Mouse (Mus musculus) lung, embryonic 15.5 days (tissue): ENCODE data around the gene B3gnt3. TPM values are rescaled to one million over a fixed set of nuclear protein-coding genes. Genes with fewer than 3 reads are reported as not detected.

Experiments used
- ATAC-seq: fragments of 200-750 bp; cut with Nextera tagmentation; 2 replicates; pipeline ENCODE4 v1.8.0; 2017; ENCODE audit warnings: moderate number of reproducible peaks, borderline replicate concordance; ENCODE audit not compliant: low FRiP score, low TSS enrichment; ENCODE audit errors: extremely low read depth
- H3K27ac ChIP-seq: fragments of 300-500 bp; sonication (generic); 2 replicates; pipeline ENCODE4 v1.5.1; 2015; ENCODE audit warnings: moderate library complexity, mild to moderate bottlenecking, inconsistent platforms
- H3K27me3 ChIP-seq: fragments of 300-500 bp; sonication (generic); 2 replicates; pipeline ENCODE4 v1.6.1; 2015; ENCODE audit warnings: inconsistent platforms
- H3K36me3 ChIP-seq: fragments of 300-500 bp; sonication (generic); 2 replicates; pipeline ENCODE4 v1.6.1; 2015; ENCODE audit warnings: inconsistent platforms
- H3K4me1 ChIP-seq: fragments of 300-500 bp; sonication (generic); 2 replicates; pipeline ENCODE4 v1.6.1; 2015; ENCODE audit warnings: inconsistent platforms
- H3K4me2 ChIP-seq: fragments of 300-500 bp; sonication (generic); 2 replicates; pipeline ENCODE4 v1.6.1; 2015; ENCODE audit warnings: inconsistent platforms, mild to moderate bottlenecking, moderate library complexity
- H3K4me3 ChIP-seq: fragments of 300-500 bp; sonication (generic); 2 replicates; pipeline ENCODE4 v1.5.1; 2015; ENCODE audit warnings: mild to moderate bottlenecking, inconsistent platforms
- H3K9ac ChIP-seq: fragments of 300-500 bp; sonication (generic); 2 replicates; pipeline ENCODE4 v1.6.1; 2015; ENCODE audit warnings: inconsistent platforms
- H3K9me3 ChIP-seq: fragments of 300-500 bp; sonication (generic); 2 replicates; pipeline ENCODE4 v1.6.1; 2016; ENCODE audit warnings: inconsistent platforms
- WGBS: fragments of 180-500 bp; shearing (Covaris S2); methylation state at CpG from one replicate; pipeline ENCODE4 v1.1.7; 2015; 5-methylcytosine and 5-hydroxymethylcytosine counted together
- polyA plus RNA-seq: library from polyadenylated mRNA; unstranded; fragments of >200 nt; fragmentation: Nextera tagmentation; extraction: Ambion mirVana; gene quantifications from 2 replicates; pipeline ENCODE4 v1.2.1, GENCODE M21; 2015

Gene B3gnt3
- polyA plus RNA-seq, 1 experiment from 2014 or later = 3.3 TPM

DNA sequence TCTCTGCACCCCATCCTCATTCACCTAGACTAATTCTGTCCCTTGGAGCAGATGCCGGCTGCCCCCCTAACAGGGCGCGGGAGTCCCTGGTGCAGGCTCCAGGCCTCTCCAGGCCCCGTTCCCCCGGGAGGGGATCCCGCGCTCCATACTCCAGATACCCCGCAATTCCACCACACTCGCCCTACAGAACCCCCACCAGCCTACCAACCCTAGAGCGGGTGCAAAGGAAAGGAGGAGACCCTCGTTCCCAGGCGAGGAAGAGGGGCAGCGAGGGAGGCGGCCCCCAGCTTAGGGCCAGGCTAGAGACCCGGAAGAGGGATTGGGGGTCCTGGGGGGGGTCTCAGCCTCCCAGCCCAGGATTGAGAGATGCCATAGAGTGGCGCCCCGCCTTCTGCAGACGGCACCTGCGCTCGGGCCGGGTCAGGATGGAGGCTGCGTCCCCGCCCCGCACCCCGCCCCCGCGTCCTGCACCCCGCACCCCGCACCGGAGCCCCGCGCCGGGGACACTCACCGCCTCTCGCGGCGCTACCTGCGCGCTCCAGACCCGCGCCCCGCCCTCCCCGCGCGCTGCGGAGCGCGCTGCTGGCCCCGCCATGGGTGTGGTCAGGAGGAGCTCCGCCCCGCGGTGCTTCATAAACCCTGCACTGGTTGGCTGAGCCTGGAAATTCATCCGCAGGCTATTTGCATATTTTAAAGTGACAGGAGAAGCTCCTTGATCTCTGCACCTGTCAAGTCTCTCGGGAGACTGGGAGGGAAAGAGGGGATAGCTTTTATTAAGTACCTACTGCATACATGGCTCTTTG, 23.7 kb upstream of the B3gnt3 start, which contains the start of gene Fcho1:
Gene Fcho1, minus strand, starts transcription at position 595 of the 803 bp plus-strand sequence.
- peak; percentile 71 for ATAC-seq
- no peak within 1 kb of the TSS for H3K27ac ChIP-seq
- WGBS = 1% methylated on average over 43 of the region's 54 CpGs

DNA sequence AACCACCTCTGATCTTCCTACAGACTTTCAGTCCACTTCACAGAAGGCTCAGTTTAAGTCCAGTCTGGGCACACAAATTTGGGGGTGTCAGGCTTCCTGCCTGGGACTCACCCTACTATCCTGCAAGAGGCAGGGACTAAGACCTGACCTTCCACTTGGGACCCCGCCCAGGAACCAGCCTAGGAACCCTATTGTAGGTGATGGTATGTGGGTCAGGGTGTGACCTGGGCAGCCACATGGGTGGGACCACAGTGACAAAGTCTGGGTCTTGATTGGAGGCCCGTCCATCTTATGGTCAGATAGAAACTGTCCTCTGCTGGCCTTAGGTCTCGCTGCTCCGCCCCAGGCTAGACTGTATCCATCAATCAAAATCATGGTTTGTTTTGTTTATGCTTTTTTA, 22.8 kb upstream of the B3gnt3 start:
- Histone ChIP-seq H3K27ac (no peak overlapping the region), H3K9me3 (no peaks in the 10 kb centered on the region), H3K27me3 (peaks cover 35% of the 10 kb centered on the region), H3K36me3 (no peaks in the 10 kb centered on the region), H3K4me2 (0 out of 2 replicates have a peak overlapping the region, but pooled peaks have one; percentile 72), H3K4me3 (no peak overlapping the region), H3K4me1 (peaks cover 9% of the 10 kb centered on the region; the same call in 1 of the 2 replicates), H3K9ac (no peak overlapping the region)
- ATAC-seq = no peak
- 54% methylated on average over 4 of the region's 4 CpGs for WGBS

More for the DNA sequence above, 23.7 kb upstream of the B3gnt3 start, which contains the start of gene Fcho1:
- H3K4me2 ChIP-seq = peak within 1 kb of the TSS; percentile 72
- no peaks in the 10 kb centered on the region for H3K36me3 ChIP-seq
- H3K27me3 ChIP-seq = peaks cover 35% of the 10 kb centered on the region
- peak within 1 kb of the TSS; percentile 29 for H3K9ac ChIP-seq
- H3K4me3 ChIP-seq = peak within 1 kb of the TSS; percentile 54
- peaks cover 10% of the 10 kb centered on the region; the same call in 1 of the 2 replicates for H3K4me1 ChIP-seq
- H3K9me3 ChIP-seq = no peaks in the 10 kb centered on the region

DNA sequence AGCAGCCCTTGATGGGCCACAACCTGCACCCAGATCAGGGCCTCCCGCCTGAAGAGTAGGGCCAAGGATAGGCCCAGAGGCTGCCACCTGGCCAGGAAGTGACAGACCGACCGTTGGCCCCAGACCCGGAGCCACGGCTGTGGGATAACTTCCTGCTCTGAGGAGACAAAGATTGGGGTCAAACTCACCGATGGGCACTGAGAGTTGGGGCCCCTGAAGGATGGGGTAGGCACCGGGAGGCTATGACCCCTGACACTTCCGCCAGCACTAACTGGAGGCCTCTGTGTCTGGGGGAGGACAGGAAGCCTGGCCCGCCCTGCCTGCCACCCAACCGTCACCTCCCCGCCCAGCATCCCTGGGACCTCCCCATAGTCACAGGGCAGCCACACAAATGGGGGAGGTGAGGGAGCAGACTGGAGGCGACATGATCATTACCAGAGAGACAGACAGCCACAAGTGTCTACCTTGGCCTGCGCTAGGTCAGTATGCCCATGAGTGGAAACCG, 21.5 kb upstream of the B3gnt3 start:
- 58% methylated on average over 14 of the region's 14 CpGs for WGBS
- no peak overlapping the region for H3K27ac ChIP-seq
- ATAC-seq = no peak
- H3K27me3 ChIP-seq = peaks cover 27% of the 10 kb centered on the region
- H3K9me3 ChIP-seq = no peaks in the 10 kb centered on the region
- H3K4me3 ChIP-seq = no peak overlapping the region
- no peak overlapping the region for H3K4me2 ChIP-seq
- H3K36me3 ChIP-seq = no peaks in the 10 kb centered on the region
- no peak overlapping the region for H3K9ac ChIP-seq
- no peaks in the 10 kb centered on the region for H3K4me1 ChIP-seq

DNA sequence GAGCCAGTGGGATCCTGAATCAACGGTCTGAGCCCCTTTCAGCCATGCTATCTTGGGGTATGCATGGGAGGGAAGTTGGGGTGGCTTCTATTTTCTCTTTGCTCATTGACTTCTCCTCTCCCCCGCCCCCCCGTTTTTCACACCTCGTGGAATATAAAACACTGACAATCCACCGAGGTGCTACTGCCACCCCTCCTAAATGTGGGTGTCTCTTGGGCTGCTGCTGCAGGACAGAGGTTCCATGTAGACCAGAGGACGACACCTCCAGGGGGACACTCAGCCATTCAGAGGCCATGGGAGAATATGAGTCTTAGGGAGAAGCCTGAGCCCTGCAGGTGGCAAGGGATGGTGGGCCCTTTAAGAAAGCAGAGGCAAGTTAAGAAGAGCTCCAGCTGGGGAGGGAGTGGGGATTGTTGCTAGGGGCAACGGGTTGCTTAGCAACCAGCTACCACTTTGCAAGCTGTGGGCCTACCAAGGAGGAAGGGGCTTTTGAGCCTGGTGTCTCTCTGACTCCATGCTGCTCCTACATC, 18.4 kb upstream of the B3gnt3 start:
- H3K4me2 ChIP-seq = no peak overlapping the region
- H3K36me3 ChIP-seq = no peaks in the 10 kb centered on the region
- 0 out of 2 replicates have a peak, but pooled peaks cover 5% of the 10 kb centered on the region for H3K4me1 ChIP-seq
- no peak overlapping the region for H3K9ac ChIP-seq
- peaks cover 10% of the 10 kb centered on the region for H3K27me3 ChIP-seq
- WGBS = 42% methylated on average over 7 of the region's 7 CpGs
- H3K9me3 ChIP-seq = no peaks in the 10 kb centered on the region
- no peak for ATAC-seq
- H3K27ac ChIP-seq = no peak overlapping the region
- H3K4me3 ChIP-seq = no peak overlapping the region

DNA sequence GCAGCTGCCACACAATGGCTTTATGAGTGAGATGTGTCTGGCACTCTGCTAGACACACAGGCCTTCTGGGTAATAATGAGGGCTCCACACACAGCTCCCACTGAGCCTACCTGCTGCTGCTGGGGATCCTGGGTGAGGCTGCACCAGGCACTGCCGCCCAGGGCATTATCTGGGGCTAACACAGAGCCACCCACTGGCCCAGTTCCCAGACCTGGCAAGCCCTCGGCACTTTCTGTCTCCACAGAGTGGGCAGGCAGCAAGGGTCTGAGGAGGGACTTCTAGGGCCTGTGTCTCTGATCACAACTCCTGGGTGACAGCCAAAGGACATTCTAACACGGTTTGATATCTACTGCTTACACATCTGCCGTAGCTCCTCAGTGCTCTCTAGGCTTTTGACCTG, 17.6 kb upstream of the B3gnt3 start:
- no peak overlapping the region for H3K9ac ChIP-seq
- H3K4me3 ChIP-seq = no peak overlapping the region
- 0 out of 2 replicates have a peak, but pooled peaks cover 5% of the 10 kb centered on the region for H3K4me1 ChIP-seq
- no peak for ATAC-seq
- H3K27me3 ChIP-seq = peaks cover 3% of the 10 kb centered on the region; the same call in 1 of the 2 replicates
- 41% methylated on average over 4 of the region's 4 CpGs for WGBS
- H3K4me2 ChIP-seq = no peak overlapping the region
- H3K27ac ChIP-seq = no peak overlapping the region
- no peaks in the 10 kb centered on the region for H3K36me3 ChIP-seq
- no peaks in the 10 kb centered on the region for H3K9me3 ChIP-seq

DNA sequence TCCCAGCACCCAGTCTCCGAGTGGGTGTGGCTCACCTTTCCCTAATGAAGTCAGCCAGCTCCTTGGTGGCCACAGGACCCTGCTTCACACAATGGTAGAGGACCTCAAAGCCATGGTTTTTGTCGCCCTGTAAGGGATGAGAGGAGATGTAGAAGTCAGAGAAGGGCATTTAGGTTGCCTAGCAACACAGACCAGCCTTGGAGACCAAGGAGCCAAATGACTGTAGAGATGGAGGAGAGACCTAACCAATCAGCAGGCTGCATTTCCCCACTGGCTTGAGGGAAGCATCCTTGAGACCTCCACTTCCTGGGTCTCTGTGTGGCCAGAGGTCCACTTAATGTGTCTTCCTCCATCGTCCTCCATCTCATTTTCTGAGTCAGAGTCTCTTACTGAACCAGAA, 16.7 kb upstream of the B3gnt3 start:
- Histone ChIP-seq H3K4me3 (no peak overlapping the region), H3K9ac (no peak overlapping the region), H3K36me3 (no peaks in the 10 kb centered on the region), H3K9me3 (no peaks in the 10 kb centered on the region), H3K4me1 (0 out of 2 replicates have a peak, but pooled peaks cover 5% of the 10 kb centered on the region), H3K27me3 (no peaks in the 10 kb centered on the region), H3K27ac (no peak overlapping the region), H3K4me2 (no peak overlapping the region)
- no peak for ATAC-seq
- 37% methylated on average over 3 of the region's 3 CpGs for WGBS

DNA sequence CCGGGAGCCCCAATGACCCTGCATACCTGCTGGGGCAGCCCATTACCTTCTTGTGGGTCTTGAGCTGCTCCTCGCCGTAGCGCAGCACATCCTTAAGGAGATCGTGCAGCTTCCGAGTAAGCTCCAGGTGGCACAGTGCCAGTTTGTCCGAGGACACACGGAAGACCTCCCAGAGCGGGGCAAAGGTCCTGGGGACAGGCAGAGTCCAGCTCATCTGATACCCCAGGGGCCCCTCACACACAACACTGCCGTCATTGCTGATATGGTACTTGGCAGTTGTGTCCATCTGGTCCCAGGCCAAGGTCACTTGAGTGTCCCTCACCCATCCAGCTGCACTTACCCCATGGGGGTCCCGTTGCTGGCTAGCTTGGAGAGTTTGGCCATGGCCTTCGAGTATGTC, 15.5 kb upstream of the B3gnt3 start:
- no peak overlapping the region for H3K9ac ChIP-seq
- no peak overlapping the region for H3K4me2 ChIP-seq
- no peak overlapping the region for H3K4me3 ChIP-seq
- H3K27ac ChIP-seq = no peak overlapping the region
- ATAC-seq = no peak
- WGBS = 60% methylated on average over 12 of the region's 12 CpGs
- H3K36me3 ChIP-seq = no peaks in the 10 kb centered on the region
- no peaks in the 10 kb centered on the region for H3K27me3 ChIP-seq
- H3K9me3 ChIP-seq = no peaks in the 10 kb centered on the region
- 0 out of 2 replicates have a peak, but pooled peaks cover 5% of the 10 kb centered on the region for H3K4me1 ChIP-seq

DNA sequence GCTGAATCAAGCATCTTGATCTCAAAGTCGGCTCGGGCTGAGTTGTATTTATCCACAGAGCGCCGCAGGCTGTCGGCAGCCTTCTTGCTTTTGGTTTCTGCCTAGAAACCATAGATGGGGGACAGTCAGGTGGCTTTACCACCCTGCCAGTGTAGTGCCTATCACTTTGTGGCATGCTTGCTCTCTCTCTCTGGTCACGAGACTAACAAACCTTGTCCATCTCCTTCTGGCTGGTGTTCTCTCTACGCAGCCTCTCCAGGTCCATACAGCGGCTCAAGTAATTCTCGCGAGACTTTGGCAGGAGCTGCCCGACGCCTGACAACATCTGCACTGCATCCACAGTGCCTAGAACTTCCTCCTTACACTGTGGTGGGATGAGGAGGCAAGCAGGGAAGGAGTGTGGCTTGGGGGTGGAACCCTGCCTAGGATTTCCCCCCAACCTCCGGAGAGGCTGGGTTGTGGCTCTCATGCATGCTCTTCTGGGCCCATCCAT, 15.0 kb upstream of the B3gnt3 start:
- 72% methylated on average over 13 of the region's 13 CpGs for WGBS
- no peaks in the 10 kb centered on the region for H3K36me3 ChIP-seq
- H3K27ac ChIP-seq = no peak overlapping the region
- H3K9ac ChIP-seq = no peak overlapping the region
- 0 out of 2 replicates have a peak, but pooled peaks cover 5% of the 10 kb centered on the region for H3K4me1 ChIP-seq
- no peaks in the 10 kb centered on the region for H3K9me3 ChIP-seq
- H3K4me3 ChIP-seq = no peak overlapping the region
- no peak overlapping the region for H3K4me2 ChIP-seq
- no peak for ATAC-seq
- no peaks in the 10 kb centered on the region for H3K27me3 ChIP-seq

DNA sequence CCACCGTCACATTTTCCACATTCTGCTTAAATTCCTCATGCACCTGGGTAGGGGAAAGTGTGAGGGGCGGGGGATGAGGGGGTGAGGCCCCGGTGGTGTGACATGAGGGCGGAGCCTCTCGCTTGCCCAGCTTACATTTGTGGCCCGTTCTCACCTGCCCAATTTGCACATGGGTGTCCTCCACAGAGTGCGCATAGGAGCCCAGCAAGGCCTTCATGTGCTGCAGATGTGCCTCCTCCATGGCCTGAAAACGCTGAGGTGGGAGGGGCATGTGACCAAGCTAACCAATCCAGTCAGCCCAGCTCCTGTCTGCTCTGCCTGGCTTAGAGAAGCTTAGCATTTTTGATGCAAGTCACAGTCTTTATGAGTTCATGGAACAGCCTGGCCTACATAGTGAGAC, 13.9 kb upstream of the B3gnt3 start:
- H3K4me1 ChIP-seq = 0 out of 2 replicates have a peak, but pooled peaks cover 5% of the 10 kb centered on the region
- 31% methylated on average over 8 of the region's 8 CpGs for WGBS

DNA sequence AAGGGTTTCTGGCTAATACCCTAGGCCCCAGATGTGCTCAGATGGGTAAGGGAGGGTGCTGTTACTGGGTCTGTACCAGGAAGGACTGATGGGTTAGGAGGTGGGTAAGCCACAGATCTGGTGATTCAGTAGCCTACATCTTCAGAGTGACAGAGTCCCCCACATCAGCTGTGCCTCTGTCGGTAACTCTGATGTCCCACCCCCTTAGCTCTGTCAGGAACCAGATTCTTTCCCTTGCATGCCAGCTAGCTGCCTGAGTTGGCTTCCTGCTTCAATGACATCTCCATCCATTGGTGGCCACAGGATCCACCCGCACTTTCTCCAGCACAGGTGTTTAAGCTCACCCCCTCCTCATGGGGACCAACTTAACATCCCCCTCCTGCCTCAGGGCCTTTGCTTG, 10.0 kb upstream of the B3gnt3 start:
- H3K9ac ChIP-seq = no peak overlapping the region
- 80% methylated on average over 2 of the region's 2 CpGs for WGBS
- peaks cover 25% of the 10 kb centered on the region for H3K27me3 ChIP-seq
- H3K9me3 ChIP-seq = no peaks in the 10 kb centered on the region
- no peak overlapping the region for H3K4me2 ChIP-seq
- no peaks in the 10 kb centered on the region for H3K36me3 ChIP-seq
- H3K4me1 ChIP-seq = peaks cover 3% of the 10 kb centered on the region; the same call in 1 of the 2 replicates
- no peak overlapping the region for H3K27ac ChIP-seq
- no peak overlapping the region for H3K4me3 ChIP-seq
- ATAC-seq = no peak

More for the DNA sequence above, 13.9 kb upstream of the B3gnt3 start:
- ATAC-seq = no peak
- H3K27ac ChIP-seq = no peak overlapping the region
- H3K27me3 ChIP-seq = no peaks in the 10 kb centered on the region
- H3K9me3 ChIP-seq = no peaks in the 10 kb centered on the region
- H3K9ac ChIP-seq = no peak overlapping the region
- no peak overlapping the region for H3K4me3 ChIP-seq
- H3K4me2 ChIP-seq = no peak overlapping the region
- H3K36me3 ChIP-seq = no peaks in the 10 kb centered on the region

DNA sequence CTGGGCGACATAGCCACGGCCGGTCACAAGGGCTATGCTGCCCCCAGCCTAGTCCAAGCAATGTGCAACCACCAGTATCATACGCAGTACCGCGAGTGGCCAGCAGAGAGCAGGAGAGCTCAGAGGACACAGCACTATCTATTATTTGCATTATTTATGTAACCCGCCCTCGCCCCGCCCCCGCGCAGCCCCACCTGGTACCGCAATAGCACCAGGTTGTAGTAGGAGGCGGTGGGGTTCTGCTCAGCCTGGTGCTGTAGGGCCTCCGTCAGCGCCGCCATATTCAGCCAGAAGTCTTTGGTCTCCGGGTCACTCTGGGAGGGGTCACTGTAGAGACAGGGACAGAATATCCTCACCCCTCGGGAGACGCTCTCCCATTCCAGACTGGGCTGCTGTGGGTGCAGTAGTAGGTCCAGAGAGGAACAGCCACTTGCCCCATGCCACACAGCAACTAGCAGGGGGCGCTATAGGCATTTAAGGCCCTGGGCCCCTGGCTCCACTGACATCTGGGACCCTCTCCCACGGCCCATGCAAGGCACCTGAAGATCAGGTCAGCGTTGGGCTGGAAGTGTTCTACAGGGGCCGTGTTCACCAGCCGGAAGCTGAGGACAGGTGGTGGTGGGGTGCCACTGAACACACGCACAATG, 8.3 kb upstream of the B3gnt3 start:
- H3K4me3 ChIP-seq = 0 out of 2 replicates have a peak overlapping the region, but pooled peaks have one; percentile 8
- no peaks in the 10 kb centered on the region for H3K36me3 ChIP-seq
- peaks cover 3% of the 10 kb centered on the region; the same call in 1 of the 2 replicates for H3K4me1 ChIP-seq
- no peaks in the 10 kb centered on the region for H3K9me3 ChIP-seq
- peak overlapping the region; percentile 46 for H3K4me2 ChIP-seq
- H3K27ac ChIP-seq = no peak overlapping the region
- peaks cover 30% of the 10 kb centered on the region for H3K27me3 ChIP-seq
- no peak overlapping the region for H3K9ac ChIP-seq
- WGBS = 20% methylated on average over 25 of the region's 25 CpGs
- ATAC-seq = peak; percentile 40; the same call in 1 of the 2 replicates
